Mouse (Mus musculus): ENCODE measurements around the gene Gapdhs.
"Not testable (repeated sequence)": the region's sequence is repeated elsewhere in the genome, so short reads cannot be mapped to it uniquely, and the experiment has no call there.

Gapdhs gene

DNA sequence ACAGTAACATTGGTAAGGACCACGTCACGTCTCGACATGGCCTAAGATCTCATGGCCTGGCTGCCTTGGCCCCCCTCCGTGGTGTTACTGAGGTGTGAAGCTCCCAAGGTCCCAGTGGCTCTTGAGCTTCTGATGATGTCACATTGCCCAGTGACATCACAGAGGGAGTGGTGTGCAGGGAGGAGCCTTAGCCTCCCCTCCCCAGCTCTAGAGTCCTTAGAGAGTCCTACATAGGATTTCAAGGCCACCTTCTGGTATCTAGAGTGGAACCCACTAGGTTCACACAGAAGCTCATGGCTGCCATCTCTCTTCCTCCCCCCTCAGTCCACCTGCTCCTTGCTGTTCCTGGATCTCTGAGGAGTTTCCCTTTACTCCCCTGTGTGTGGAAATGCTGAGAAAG is at the start of gene Gapdhs:
Gene Gapdhs (minus strand): TSS at position 65 of the 400 bp plus-strand sequence.
- not testable (repeated sequence) for DNase-seq

DNA sequence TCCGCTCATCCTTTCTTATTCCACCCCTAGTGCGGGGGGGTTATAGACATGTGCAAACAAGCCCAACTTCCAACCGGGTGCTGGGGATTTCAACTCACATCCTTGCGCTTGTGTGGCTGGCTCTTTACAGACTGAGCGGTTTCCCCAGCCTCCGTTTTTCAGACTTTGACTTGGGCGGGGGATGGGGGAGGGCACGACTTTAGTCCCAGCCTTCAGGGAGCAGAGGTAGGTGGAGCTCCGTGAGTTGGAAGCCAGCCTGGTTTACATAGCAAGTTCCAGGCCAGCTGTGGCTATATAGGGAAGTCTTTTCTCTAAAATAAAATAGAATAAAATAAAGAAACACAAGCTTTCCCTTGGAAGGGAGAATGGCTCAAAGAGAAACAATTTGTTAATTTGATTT is 48.4 kb upstream of the Gapdhs start:
- DNase-seq = no peak

DNA sequence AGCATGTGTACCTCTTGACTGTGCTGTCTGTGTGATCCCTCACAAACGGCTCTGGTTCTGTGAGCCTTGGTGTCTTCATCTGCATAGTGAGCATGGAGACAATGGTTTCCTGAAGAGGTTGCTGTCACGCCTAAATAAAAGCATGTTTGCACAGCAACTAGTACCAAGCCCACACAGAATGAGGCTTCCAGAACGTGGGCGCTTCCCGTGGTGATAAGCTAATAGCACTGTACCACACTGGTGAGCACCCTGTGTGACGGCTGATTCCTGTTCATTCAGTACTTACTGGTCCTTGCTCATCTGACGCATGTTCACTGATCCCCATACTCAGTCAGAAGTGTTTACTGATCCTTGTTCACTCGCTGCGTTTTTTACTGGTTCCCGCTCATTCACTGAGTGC is 46.7 kb upstream of the Gapdhs start:
- DNase-seq = no peak

DNA sequence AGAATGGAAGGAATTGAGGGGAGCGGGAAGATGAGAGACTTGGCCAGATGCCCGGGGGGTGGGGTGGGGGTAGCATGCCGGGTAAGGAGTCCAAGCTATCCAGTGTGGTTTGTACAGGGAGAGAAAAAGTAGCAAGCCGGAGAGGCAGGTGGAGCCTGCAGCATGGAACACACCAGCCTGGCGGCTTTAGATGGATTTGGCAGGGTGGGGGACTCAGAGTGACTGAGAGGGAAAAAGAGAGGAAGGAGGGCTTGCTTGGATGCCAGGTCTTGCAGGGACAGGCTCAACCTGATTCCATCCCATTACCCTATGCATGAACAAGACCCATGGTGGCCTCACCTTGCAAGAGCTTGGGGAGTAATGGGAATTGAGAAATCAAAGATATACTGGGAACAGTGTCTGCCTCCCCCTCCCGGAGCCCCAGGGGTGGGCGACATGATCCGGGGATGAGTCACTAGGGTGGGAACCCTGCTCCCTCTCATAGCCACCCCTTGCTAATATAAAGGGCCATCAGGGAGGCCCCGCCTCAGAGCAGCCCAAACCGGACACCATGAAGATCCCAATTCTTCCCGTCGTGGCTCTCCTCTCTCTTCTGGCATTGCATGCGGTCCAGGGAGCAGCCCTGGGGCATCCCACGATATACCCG is 44.0 kb upstream of the Gapdhs start, which contains the start of gene Krtdap:
Gene Krtdap (plus strand): TSS at position 520 of the 646 bp plus-strand sequence.
- no peak for DNase-seq

DNA sequence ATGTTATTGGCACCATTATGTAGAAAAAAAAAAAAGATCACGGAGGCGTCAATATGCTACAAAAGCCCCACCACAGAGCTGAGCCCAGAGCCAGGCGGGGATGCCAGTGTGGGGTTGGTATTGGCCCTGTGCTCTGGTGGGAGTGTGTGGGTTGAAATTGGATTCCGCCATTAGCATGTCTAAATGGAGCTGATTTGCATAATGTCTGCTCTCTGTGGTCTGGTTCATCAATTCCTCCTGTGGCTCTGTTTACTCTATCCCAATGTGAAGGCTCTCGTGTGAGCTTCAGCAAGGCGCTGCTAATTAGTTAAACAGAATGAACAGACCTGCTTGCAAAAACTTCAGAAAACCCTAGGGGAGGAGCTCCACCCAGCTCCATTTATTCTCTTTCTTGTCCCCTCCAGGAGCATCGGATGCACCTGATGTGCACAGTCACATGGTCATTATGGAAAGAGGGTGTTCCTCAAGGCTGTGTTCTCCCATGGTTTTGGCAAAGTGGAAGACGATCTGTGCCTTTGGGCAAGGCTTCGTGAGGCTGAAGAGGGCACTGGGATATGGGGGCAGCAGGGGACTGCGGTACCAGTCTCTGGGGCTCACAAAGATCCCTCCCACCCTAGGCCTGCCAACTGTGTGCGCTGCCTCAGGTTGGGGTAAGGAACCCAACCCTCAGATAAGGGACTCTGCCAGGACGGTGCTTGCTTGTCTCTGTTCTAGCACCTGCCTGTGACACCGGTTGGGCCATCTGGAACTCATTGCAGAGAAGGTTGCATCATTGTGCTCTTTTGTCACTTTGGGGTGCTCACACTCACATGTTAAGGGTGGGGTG is 42.5 kb upstream of the Gapdhs start:
- DNase-seq = no peak

GRCm38 (mm10) chr7:30785154-30785553 is 41.7 kb upstream of the Gapdhs start:
- no peak for DNase-seq

DNA sequence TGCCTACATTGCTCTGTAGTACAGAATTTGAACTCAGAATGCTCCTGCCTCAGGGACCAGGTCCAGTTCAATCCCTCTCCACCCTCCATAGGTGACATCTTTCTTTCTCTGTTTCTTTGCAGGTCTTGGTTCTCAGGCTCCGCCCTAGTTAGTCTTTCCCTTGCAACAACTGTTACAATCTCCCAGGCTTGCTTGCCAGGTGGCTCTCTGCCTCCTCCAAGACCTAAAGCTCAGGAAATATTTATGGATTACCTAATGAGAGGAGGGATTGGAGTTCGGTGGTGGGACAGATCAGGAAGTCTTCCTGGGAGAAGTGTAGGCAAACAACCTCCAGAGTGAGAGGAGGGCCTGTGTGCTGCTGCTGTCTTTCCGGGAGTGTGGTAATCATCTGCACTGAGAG is 39.2 kb upstream of the Gapdhs start:
- no peak for DNase-seq

DNA sequence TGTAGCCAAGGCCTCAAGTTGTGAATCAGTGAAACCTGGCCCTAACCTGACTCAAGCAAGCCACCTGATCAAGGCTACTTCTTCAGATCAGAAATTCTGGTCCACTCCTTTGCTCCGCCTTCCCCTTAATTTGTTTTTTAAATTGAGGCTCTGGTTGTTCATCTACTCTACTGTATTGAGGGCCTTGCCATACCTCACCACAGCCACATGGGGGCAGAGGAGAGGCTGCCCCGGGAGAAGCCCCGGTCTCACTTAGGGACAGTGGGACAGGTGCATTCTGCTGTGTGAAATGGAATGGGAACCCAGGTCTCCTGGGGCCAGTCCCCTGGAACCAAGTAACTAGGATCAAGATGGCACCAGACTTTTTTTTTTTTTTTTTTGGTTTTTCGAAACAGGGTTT is 38.3 kb upstream of the Gapdhs start:
- DNase-seq = no peak

GRCm38 (mm10) chr7:30777911-30778310 is 34.4 kb upstream of the Gapdhs start:
- DNase-seq = no peak

- DNase-seq = no peak
Observed at GRCm38 (mm10) chr7:30777081-30777579, 33.6 kb upstream of the Gapdhs start.

- DNase-seq = peak; percentile 14
Observed at GRCm38 (mm10) chr7:30776104-30776503, 32.6 kb upstream of the Gapdhs start.

DNA sequence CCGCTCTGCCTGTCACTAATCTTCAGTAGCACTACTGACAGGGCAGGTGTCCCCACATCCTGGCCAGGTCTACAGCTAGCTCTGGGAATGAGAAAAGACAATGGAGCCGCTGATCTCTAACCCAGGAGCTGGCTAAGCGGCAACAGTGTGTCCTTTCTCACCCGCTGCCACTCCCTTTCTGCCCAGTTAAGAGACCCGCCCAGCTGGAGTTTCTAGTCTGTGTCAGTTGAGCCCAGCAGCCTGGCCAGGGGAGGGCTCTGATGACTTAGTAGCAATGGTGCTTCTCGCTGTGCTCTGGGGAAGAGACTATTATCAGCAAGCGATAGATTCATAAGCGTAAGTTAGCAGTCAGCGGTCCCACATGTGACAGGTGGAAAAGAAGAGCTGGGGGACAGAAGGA is 25.8 kb upstream of the Gapdhs start:
- DNase-seq = no peak

DNA sequence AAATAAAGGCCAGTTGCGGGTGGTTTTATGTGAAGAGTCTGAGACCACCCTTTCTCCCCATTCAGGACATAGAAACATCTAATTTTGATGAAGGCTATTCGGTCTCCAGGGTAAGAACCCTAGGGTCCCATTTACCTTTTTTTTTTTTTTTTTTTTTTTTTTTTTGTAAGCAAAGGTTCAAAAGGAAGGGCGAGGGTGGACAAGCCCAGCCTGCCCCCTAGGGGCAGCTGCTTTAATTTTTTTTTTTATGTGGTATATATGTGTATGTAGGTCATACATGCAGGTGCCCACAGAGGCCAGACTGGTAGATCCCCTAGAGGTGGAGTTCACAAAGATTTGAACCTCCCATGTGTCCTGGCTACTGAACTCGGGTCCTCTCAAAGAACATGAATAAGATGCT is 22.9 kb upstream of the Gapdhs start:
- DNase-seq = no peak

DNA sequence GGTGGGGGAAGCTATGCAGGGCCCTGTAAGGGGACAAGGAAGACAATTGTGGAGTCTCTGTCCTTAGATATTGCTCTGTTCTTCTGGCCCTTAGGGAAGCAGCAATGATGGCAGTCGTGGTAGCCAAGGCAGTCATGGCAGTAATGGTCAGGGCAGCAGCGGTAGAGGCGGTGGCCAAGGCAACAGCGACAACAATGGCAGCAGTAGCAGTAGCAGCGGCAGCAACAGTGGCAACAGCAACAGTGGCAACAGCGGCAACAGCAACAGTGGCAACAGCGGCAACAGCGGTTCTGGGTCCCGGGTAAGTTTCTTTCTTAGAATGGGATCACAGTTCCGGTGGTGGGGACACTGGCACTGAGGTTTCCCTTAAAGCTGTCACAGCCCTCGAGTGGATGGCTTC is 21.7 kb upstream of the Gapdhs start:
- DNase-seq = no peak

DNA sequence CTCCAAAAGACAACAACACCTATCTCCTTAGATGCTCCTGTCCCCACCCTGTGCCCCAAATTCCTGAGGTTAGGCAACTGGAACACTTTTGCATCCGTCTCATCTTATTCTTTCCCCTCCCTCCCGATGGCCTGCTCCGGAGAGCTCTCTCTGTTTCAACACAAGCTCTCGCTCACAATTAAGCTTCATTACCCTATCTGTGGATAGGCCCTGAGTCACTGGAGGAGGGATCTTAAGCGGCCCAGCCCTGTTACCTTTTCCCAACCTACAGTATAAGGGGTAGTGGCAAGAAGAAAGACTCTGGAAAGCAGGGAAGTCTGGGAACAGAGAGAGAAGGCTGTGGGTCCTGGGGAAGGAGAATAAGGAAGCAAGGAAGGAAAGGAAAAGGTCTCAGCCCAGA is 20.0 kb upstream of the Gapdhs start, which contains the start of gene Dmkn:
Gene Dmkn (plus strand): TSS at position 301 of the 400 bp plus-strand sequence.
- no peak for DNase-seq

DNA sequence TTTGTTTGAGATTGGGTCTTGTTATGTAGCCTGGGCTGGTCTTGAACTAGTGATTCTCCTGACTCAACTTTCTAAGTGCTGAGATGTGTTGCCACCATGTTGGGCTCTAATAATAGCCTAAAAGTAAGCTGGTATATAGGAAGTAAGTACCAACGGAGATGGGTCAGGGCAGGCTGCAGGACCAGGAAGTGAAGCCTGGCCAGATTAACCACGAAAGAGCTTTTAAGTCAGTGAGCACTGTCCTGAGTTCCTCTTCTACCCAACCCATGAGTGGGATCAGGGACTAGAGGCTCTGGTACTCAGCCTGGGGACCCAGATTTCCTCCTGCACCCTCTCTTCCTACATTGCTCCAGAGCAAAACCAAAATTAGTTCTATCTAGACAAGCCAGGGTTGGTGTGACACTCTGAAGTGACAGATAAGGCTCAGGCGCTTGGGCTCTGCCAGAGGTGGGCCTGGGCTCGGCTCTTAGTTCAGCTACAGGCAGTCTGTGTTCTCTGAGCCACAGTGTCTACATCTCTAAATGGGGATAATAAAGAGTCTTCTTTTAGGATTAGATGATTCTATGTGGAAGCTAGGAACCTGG is 18.4 kb upstream of the Gapdhs start:
- DNase-seq = no peak

- DNase-seq = no peak
Observed at GRCm38 (mm10) chr7:30758853-30759252, 15.4 kb upstream of the Gapdhs start.

- no peak for DNase-seq
Observed at GRCm38 (mm10) chr7:30757001-30757400, 13.5 kb upstream of the Gapdhs start.

DNA sequence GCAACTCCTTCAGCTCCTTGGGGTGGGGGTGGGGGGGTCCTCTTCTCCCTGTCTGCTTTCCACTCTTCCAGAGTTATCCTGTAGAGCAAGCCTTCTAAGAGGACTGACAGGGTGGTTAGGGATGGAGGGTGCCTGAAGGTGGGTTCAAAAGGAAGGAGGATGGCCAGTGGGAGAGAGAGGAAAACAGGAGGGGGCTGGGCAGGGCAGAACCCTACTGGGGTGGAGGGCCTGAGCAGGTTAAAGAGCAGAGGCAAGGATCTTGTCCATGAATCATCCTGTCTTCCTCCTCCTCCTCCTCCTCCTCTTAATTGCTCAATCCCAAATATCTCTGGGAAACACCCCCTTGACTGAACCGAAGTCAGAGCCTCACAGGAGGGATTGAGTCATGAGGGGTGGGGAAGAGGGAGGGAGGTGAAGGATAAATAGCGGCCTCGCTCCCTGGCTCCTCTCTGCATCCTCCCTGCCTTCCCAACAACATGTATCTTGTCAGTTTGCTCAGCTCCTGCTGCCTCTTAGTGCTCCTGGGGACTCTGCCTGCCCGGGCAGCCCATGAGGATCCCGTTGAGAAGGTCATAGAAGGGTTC is 7.7 kb upstream of the Gapdhs start, which contains the start of gene Sbsn:
Gene Sbsn (plus strand): TSS at position 386 of the 584 bp plus-strand sequence.
- DNase-seq = no peak

DNA sequence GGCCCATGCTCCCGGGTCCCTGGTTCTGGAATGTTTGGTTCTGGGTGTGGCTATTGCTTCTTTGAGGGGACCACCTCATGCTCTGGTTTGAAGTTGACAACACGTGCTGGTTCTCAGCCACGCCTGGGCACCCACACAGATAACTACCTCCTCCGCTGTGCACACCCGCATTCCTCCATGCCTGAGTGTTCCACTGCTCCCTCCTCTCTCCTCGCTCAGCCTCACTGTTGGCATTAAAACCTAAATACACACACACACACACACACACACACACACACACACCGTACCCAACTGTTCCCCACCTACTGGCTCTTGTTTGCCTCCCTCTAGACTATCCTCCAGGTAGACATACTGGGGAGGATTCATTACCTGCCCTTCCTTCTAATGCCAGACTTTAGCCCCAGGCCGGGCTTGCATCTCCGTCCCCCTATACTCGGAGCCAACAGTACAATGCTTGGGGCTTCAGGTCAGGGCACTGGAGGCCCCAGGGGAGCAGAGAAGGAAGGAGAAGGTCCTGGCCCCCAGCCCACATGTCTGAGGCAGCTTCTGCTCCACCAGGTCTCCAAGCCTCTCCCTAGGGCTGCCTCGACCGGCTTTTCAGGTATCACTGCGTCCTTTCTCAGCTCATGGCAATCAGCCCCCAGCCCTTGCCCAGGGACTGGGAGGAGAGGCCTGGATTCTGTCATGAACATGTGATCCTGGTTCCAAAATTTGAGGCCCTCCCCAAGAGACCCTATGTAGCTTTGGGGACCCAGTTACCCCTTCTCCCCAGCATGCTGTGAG is 6.5 kb upstream of the Gapdhs start:
- no peak for DNase-seq

DNA sequence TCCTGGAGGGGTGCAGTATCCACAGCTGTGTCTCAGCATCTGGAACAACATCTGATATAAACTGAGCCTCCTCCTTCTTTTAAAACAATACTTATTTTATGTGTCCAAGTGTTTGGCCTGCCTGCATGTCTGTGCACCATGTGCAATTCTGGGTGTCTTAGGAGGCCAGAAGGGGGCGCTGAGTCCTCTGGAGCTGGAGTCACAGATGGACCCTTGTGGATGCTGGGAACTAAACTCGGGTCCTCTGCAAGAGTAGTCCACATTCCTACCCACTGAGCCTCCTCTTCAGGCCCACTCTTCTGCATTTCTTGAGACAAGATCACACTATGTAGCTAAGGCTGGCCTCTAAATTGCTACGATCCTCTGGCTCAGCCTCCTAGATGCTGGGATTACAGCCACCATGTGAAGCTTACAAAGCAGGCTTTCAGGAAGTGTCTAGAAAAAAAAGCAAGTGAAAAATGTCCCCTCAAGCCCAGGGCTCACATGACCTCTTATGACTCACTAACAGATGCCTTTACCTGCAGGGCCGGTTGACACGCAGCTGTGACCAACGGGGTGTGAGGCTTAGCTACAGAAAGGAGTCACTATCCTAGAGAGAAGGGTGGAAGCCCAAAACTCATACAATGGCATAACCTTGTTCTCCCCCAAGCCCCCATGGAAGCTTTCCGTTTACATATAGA is 4.2 kb upstream of the Gapdhs start:
- DNase-seq = no peak

Measured in right cerebral cortex, postnatal 25 days (tissue).